Mouse (Mus musculus): ENCODE data around the gene Peg10.
"Not testable (repeated sequence)": the region's sequence is repeated elsewhere in the genome, so short reads cannot be mapped to it uniquely, and the experiment has no call there.

Peg10 gene

GRCm38 (mm10) chr6:4749091-4749490 lies 2.0 kb downstream of the Peg10 start:
- DNase-seq, result peak; percentile 96

GRCm38 (mm10) chr6:4751355-4751754 lies 4.2 kb downstream of the Peg10 start:
- no peak for DNase-seq

- no peak for DNase-seq
Measured at GRCm38 (mm10) chr6:4754286-4754685, 7.2 kb downstream of the Peg10 start.

GRCm38 (mm10) chr6:4754886-4755285 lies 7.8 kb downstream of the Peg10 start:
- DNase-seq, result no peak

GRCm38 (mm10) chr6:4761415-4762142 lies 14.5 kb downstream of the Peg10 start:
- not testable (repeated sequence) for DNase-seq

GRCm38 (mm10) chr6:4762252-4762651 lies 15.1 kb downstream of the Peg10 start:
- no peak for DNase-seq

- no peak for DNase-seq
Measured at GRCm38 (mm10) chr6:4796281-4796680, 49.2 kb downstream of the Peg10 start.

- DNase-seq, result not testable (repeated sequence)
Measured at GRCm38 (mm10) chr6:4797317-4797716, 50.2 kb downstream of the Peg10 start.

GRCm38 (mm10) chr6:4798382-4798781 lies 51.3 kb downstream of the Peg10 start:
- DNase-seq, result no peak

GRCm38 (mm10) chr6:4799359-4799758 lies 52.3 kb downstream of the Peg10 start:
- DNase-seq, result no peak

- no peak for DNase-seq
Measured at GRCm38 (mm10) chr6:4806981-4807380, 59.9 kb downstream of the Peg10 start.
